Mouse (Mus musculus): ENCODE results near the gene Gad2. TPM values are rescaled to one million over a fixed set of nuclear protein-coding genes. Genes with fewer than 3 reads are reported as not detected.

The Gad2 gene
- polyA plus RNA-seq, 1 experiment from 2014 or later, result 0.20 TPM

DNA sequence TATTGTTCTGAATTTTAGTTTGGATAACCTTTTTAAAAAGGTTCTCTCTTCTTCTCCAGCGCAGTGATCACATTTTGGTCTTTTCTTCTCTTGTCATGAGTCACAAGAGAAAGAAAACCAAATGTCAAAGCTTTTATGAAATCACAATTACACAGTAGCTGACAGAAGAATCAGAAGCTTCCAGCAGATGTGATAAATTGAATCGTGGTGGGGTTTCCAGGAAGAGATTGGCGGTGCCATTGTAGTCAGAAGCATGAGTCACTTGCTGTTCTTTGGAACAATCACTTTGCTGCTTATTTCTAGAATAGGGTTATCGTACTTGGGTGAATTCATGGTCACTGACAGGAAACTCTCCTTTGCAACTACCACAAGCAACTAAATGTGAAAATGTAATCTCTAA lies 57.9 kb downstream of the Gad2 start:
- Histone ChIP-seq H3K9ac (ENCODE audit: low read length) (no peak overlapping the region), H3K4me2 (ENCODE audit: low read depth, low read length) (no peak overlapping the region), H3K36me3 (ENCODE audit: control insufficient read depth, insufficient read depth) (no peaks in the 10 kb centered on the region), H3K27ac (ENCODE audit: low read length) (no peak overlapping the region), H3K4me3 (ENCODE audit: low read length) (no peak overlapping the region), H3K9me3 (replicated peaks; ENCODE audit: control insufficient read depth, low read length) (no peaks in the 10 kb centered on the region), H3K4me1 (ENCODE audit: control insufficient read depth, insufficient read depth, low read length) (no peaks in the 10 kb centered on the region), H3K27me3 (ENCODE audit: control insufficient read depth, insufficient read depth, low read length) (no peaks in the 10 kb centered on the region)
- no peak for ATAC-seq (replicated peaks; ENCODE audit: extremely low read depth, insufficient read depth, low FRiP score)
- 61% methylated on average over 4 of the region's 4 CpGs for WGBS

DNA sequence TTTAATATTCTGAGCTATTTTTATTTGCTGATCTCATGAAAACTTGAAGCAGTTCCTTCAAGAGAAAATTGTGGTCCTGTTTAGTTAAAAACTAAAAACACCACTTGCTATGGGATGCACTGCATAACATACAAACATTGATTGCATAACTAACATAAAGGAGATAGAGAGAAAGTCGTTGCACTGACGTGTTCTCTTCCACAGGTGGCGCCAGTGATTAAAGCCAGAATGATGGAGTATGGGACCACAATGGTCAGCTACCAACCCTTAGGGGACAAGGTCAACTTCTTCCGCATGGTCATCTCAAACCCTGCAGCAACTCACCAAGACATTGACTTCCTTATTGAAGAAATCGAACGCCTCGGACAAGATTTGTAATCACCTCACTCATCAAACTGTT lies 68.0 kb downstream of the Gad2 start:
- Histone ChIP-seq H3K4me1 (ENCODE audit: control insufficient read depth, insufficient read depth, low read length) (no peaks in the 10 kb centered on the region), H3K9me3 (replicated peaks; ENCODE audit: control insufficient read depth, low read length) (no peaks in the 10 kb centered on the region), H3K27ac (ENCODE audit: low read length) (no peak overlapping the region), H3K27me3 (ENCODE audit: control insufficient read depth, insufficient read depth, low read length) (no peaks in the 10 kb centered on the region), H3K4me2 (ENCODE audit: low read depth, low read length) (no peak overlapping the region), H3K9ac (ENCODE audit: low read length) (no peak overlapping the region), H3K36me3 (ENCODE audit: control insufficient read depth, insufficient read depth) (no peaks in the 10 kb centered on the region), H3K4me3 (ENCODE audit: low read length) (no peak overlapping the region)
- WGBS, result 77% methylated on average over 7 of the region's 7 CpGs
- ATAC-seq (replicated peaks; ENCODE audit: extremely low read depth, insufficient read depth, low FRiP score), result no peak

DNA sequence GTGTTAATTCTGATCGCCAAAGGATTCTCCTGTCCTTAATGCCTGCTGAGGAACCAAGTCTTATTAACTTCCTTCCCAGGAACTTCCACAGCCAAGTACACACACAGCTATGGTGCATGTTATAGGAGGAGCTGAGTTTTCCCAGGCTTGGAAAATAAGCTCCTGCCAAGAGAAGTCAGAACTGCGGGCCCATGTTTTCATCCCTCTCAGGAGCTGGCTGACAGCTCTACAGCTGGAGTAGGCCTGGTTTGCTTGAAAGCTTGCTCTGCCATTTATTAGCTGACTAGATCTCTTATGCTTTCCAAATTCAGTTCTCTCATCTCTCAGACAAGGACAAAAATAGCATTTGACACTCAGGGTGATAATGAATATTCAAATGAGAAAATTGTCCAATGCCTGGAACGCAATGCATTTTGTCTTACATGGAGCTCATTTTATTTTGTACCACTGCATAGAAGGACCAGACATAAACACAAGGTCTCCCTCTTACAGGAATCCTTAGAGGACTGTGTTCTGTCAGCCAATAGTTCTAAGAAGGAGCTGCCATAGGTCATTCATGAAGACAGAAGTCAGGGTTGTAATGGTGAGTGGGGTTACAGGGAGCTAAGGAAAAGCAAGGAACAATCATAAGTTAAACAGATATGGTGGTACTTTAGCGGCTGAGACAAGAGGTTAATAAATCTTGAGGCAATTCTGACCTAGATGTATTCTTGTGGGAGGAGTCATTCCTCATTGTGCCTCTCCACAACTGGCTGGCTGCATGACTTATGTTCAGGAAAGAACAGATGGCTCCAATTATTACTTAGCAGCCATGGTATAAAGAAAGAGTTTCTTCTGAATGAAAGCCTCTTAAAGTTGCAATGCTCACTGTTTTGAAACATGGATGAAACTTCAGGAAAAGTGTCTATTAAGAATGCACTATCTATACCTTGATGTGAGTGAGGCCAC lies 83.0 kb downstream of the Gad2 start:
- H3K4me2 ChIP-seq (ENCODE audit: low read depth, low read length), result no peak overlapping the region
- H3K9ac ChIP-seq (ENCODE audit: low read length), result no peak overlapping the region
- ATAC-seq (replicated peaks; ENCODE audit: extremely low read depth, insufficient read depth, low FRiP score), result no peak
- 52% methylated on average over 4 of the region's 4 CpGs for WGBS
- no peaks in the 10 kb centered on the region for H3K9me3 ChIP-seq (replicated peaks; ENCODE audit: control insufficient read depth, low read length)
- no peaks in the 10 kb centered on the region for H3K36me3 ChIP-seq (ENCODE audit: control insufficient read depth, insufficient read depth)
- no peaks in the 10 kb centered on the region for H3K27me3 ChIP-seq (ENCODE audit: control insufficient read depth, insufficient read depth, low read length)
- no peak overlapping the region for H3K4me3 ChIP-seq (ENCODE audit: low read length)
- no peak overlapping the region for H3K27ac ChIP-seq (ENCODE audit: low read length)
- 0 out of 2 replicates have a peak, but pooled peaks cover 3% of the 10 kb centered on the region for H3K4me1 ChIP-seq (ENCODE audit: control insufficient read depth, insufficient read depth, low read length)

DNA sequence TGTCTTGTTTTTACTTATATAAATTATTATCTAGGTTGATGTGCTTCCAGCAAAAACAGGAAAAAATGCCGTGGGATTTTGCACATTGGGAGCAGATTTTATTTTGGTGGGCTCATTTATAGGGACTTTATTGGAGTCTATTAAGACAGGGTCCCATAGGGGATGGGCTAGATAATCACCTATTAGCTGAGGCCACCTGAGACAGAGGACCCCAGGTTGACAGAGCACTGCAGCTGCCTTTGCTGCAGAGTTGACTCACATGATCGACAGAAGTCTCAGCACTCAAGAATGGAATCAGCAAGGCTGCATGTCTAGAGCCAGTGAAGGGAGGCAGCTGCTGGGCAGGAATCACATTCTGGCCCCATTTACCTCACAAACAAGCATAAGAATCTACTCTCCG lies 84.2 kb downstream of the Gad2 start:
- Histone ChIP-seq H3K4me1 (ENCODE audit: control insufficient read depth, insufficient read depth, low read length) (0 out of 2 replicates have a peak, but pooled peaks cover 3% of the 10 kb centered on the region), H3K9me3 (replicated peaks; ENCODE audit: control insufficient read depth, low read length) (no peaks in the 10 kb centered on the region), H3K4me2 (ENCODE audit: low read depth, low read length) (no peak overlapping the region), H3K4me3 (ENCODE audit: low read length) (no peak overlapping the region), H3K9ac (ENCODE audit: low read length) (no peak overlapping the region), H3K27me3 (ENCODE audit: control insufficient read depth, insufficient read depth, low read length) (no peaks in the 10 kb centered on the region), H3K27ac (ENCODE audit: low read length) (no peak overlapping the region), H3K36me3 (ENCODE audit: control insufficient read depth, insufficient read depth) (no peaks in the 10 kb centered on the region)
- WGBS, result 64% methylated on average over 3 of the region's 3 CpGs
- ATAC-seq (replicated peaks; ENCODE audit: extremely low read depth, insufficient read depth, low FRiP score), result no peak

DNA sequence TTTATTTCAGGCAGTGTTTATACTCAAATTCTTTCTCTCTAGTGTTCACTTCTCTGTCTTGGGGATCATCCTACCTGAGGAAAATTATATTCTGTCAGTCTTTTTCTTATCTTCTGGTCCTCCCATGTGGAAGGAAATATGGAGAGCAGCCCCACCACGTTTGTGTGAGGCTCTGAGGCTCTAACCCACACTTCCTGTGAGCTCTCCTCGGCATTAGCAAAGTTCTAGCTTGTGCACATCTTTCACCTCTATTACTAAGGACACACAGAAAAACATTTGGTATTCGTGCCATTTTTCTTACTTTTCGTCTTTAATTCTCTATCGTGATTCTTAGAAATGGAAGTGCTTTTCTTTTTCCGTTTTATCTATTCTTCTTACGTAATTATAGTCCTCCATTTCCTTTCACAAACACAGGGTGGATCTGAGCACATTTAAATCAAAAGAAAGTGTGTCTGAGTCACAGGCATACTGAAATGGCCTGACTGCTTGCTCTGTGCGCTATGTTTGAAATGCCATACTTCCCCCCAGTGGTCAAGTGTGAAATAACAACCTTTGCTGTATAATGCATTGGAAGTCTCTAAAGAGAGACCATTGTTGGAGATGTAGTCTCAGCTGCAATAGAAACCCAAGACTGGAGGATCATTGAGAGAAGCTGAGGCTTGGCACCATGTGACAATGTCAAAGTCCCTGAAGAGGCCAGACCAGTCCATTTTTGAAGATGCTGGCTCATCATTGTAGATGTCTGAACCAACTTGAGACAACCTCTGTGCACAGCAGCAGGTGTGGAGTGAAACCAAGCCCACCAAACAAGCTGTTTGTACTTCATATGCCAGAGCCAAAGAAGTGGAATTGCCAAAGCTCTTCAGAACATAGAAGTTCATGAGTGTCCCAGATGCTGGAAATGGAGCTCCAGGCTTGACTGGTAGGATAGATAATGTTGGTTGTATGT lies 99.8 kb downstream of the Gad2 start:
- ATAC-seq (replicated peaks; ENCODE audit: extremely low read depth, insufficient read depth, low FRiP score), result peak; percentile 75
- H3K27ac ChIP-seq (ENCODE audit: low read length), result peak overlapping the region; percentile 27; the same call in 1 of the 2 replicates
- WGBS, result 17% methylated on average over 8 of the region's 8 CpGs
- H3K27me3 ChIP-seq (ENCODE audit: control insufficient read depth, insufficient read depth, low read length), result no peaks in the 10 kb centered on the region
- no peaks in the 10 kb centered on the region for H3K9me3 ChIP-seq (replicated peaks; ENCODE audit: control insufficient read depth, low read length)
- peak overlapping the region; percentile 46; the same call in 1 of the 2 replicates for H3K4me2 ChIP-seq (ENCODE audit: low read depth, low read length)
- no peak overlapping the region for H3K9ac ChIP-seq (ENCODE audit: low read length)
- no peaks in the 10 kb centered on the region for H3K36me3 ChIP-seq (ENCODE audit: control insufficient read depth, insufficient read depth)
- H3K4me1 ChIP-seq (ENCODE audit: control insufficient read depth, insufficient read depth, low read length), result no peaks in the 10 kb centered on the region
- H3K4me3 ChIP-seq (ENCODE audit: low read length), result no peak overlapping the region

DNA sequence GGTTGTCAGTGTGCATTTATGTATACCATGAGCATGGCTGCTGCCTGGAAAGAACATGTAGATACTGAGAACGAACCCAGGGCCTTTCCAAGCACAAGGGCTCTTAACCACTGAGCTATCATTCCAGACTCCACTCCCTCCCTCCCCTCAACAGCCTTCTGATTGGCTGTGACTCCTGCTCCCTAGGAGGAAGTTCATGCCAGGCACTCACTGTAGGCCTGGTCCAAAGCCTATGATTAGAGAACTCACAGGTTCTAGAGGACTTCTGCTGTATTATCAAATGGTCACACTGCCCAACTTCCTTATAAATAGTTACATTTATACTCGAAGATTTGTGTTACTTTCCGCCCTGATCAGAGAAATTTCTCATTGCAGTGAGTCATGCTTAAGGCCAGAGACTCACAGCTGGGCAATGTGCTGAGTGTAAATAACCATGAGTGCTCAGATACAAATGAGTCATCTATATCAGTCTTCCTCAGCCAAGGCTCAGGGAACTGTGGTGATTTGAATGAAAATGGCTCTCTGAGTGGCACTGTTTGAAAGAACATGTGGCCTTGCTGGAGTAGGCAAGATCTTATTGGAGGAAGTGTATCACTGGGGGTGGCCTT lies 102.0 kb downstream of the Gad2 start:
- Histone ChIP-seq H3K27me3 (ENCODE audit: control insufficient read depth, insufficient read depth, low read length) (no peaks in the 10 kb centered on the region), H3K27ac (ENCODE audit: low read length) (no peak overlapping the region), H3K4me1 (ENCODE audit: control insufficient read depth, insufficient read depth, low read length) (no peaks in the 10 kb centered on the region), H3K36me3 (ENCODE audit: control insufficient read depth, insufficient read depth) (no peaks in the 10 kb centered on the region), H3K4me2 (ENCODE audit: low read depth, low read length) (no peak overlapping the region), H3K9me3 (replicated peaks; ENCODE audit: control insufficient read depth, low read length) (no peaks in the 10 kb centered on the region), H3K9ac (ENCODE audit: low read length) (no peak overlapping the region), H3K4me3 (ENCODE audit: low read length) (no peak overlapping the region)
- 61% methylated on average over 3 of the region's 3 CpGs for WGBS
- no peak for ATAC-seq (replicated peaks; ENCODE audit: extremely low read depth, insufficient read depth, low FRiP score)

DNA sequence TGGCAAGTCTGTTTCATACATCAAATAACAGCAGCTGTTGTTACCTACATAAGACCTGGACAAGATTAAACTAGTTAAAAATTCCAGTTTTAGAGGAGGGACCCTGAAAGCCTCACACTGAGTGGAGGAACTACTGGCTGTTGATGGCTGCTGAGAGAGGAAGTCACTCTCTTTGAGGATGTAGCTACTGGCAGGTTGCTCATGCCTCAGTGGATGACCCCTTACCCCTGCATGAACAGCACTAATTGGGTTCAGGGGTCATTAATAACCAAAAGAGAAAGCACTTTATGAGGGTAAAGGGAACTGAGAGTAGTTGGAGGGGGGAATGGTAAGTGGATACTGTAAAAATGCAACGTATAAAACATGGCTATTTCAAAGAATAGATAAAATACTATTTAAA lies 105.1 kb downstream of the Gad2 start:
- no peaks in the 10 kb centered on the region for H3K36me3 ChIP-seq (ENCODE audit: control insufficient read depth, insufficient read depth)
- no peak overlapping the region for H3K4me2 ChIP-seq (ENCODE audit: low read depth, low read length)
- no peaks in the 10 kb centered on the region for H3K4me1 ChIP-seq (ENCODE audit: control insufficient read depth, insufficient read depth, low read length)
- no peaks in the 10 kb centered on the region for H3K27me3 ChIP-seq (ENCODE audit: control insufficient read depth, insufficient read depth, low read length)
- WGBS, result 84% methylated on average over 1 of the region's 1 CpGs
- no peak overlapping the region for H3K4me3 ChIP-seq (ENCODE audit: low read length)
- H3K27ac ChIP-seq (ENCODE audit: low read length), result no peak overlapping the region
- H3K9ac ChIP-seq (ENCODE audit: low read length), result no peak overlapping the region
- no peak for ATAC-seq (replicated peaks; ENCODE audit: extremely low read depth, insufficient read depth, low FRiP score)
- H3K9me3 ChIP-seq (replicated peaks; ENCODE audit: control insufficient read depth, low read length), result no peaks in the 10 kb centered on the region

DNA sequence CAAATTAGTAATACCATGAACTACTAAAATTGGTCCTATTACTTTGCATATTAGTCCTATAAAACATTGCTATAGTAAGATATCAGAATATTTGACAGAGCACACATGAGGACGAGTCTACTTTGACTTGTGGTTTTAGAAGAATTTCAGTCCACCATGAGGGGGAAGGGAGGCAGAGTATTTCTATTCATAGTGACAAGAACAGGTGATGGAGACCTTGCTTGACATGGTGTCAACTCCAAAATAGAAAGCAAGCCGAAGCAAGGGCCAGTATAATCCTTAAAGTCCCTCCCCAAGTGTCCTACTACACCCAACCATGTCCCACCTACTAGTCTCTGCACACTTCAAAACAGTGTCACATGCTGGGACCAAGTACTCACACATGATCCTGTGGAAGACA lies 114.1 kb downstream of the Gad2 start:
- Histone ChIP-seq H3K4me3 (ENCODE audit: low read length) (no peak overlapping the region), H3K9ac (ENCODE audit: low read length) (no peak overlapping the region), H3K36me3 (ENCODE audit: control insufficient read depth, insufficient read depth) (no peaks in the 10 kb centered on the region), H3K4me1 (ENCODE audit: control insufficient read depth, insufficient read depth, low read length) (no peaks in the 10 kb centered on the region), H3K4me2 (ENCODE audit: low read depth, low read length) (no peak overlapping the region), H3K27ac (ENCODE audit: low read length) (no peak overlapping the region), H3K9me3 (replicated peaks; ENCODE audit: control insufficient read depth, low read length) (no peaks in the 10 kb centered on the region), H3K27me3 (ENCODE audit: control insufficient read depth, insufficient read depth, low read length) (no peaks in the 10 kb centered on the region)
- WGBS, result 49% methylated on average over 2 of the region's 2 CpGs
- no peak for ATAC-seq (replicated peaks; ENCODE audit: extremely low read depth, insufficient read depth, low FRiP score)
